Mouse (Mus musculus): ENCODE measurements around the gene Arl5c. TPM values are rescaled to one million over a fixed set of nuclear protein-coding genes. Genes with fewer than 3 reads are reported as not detected.

Gene Arl5c
- polyA plus RNA-seq, 1 experiment from 2014 or later = 8.4 TPM

- Histone ChIP-seq H3K36me3 (ENCODE audit: control insufficient read depth, insufficient read depth, low read length) (no peaks in the 10 kb centered on the region), H3K9me3 (replicated peaks; ENCODE audit: control insufficient read depth, low read length, poor library complexity, severe bottlenecking) (no peaks in the 10 kb centered on the region), H3K4me1 (ENCODE audit: control insufficient read depth, insufficient read depth, low read length) (no peaks in the 10 kb centered on the region), H3K4me3 (ENCODE audit: low read depth, low read length) (no peak overlapping the region), H3K4me2 (ENCODE audit: low read length) (no peak overlapping the region), H3K9ac (ENCODE audit: low read depth, low read length) (no peak overlapping the region), H3K27ac (ENCODE audit: low read length) (no peak overlapping the region), H3K27me3 (ENCODE audit: control insufficient read depth, insufficient read depth, low read depth, low read length) (no peaks in the 10 kb centered on the region)
- WGBS = 77% methylated on average over 5 of the region's 5 CpGs
- ATAC-seq = no peak
Observed at GRCm38 (mm10) chr11:97943256-97943655, 52.7 kb downstream of the Arl5c start.

- no peak overlapping the region for H3K27ac ChIP-seq (ENCODE audit: low read length)
- WGBS = 81% methylated on average over 15 of the region's 15 CpGs
- no peaks in the 10 kb centered on the region for H3K9me3 ChIP-seq (replicated peaks; ENCODE audit: control insufficient read depth, low read length, poor library complexity, severe bottlenecking)
- no peaks in the 10 kb centered on the region for H3K36me3 ChIP-seq (ENCODE audit: control insufficient read depth, insufficient read depth, low read length)
- no peaks in the 10 kb centered on the region for H3K4me1 ChIP-seq (ENCODE audit: control insufficient read depth, insufficient read depth, low read length)
- H3K27me3 ChIP-seq (ENCODE audit: control insufficient read depth, insufficient read depth, low read depth, low read length) = no peaks in the 10 kb centered on the region
- H3K4me2 ChIP-seq (ENCODE audit: low read length) = no peak overlapping the region
- ATAC-seq = no peak
- no peak overlapping the region for H3K9ac ChIP-seq (ENCODE audit: low read depth, low read length)
- H3K4me3 ChIP-seq (ENCODE audit: low read depth, low read length) = no peak overlapping the region
Observed at GRCm38 (mm10) chr11:97942420-97943111, 53.4 kb downstream of the Arl5c start.

Small RNA genes within 50 kb of the gene (microRNA-seq; reads per million reads assigned to microRNA genes)
- gene Gm22461 = not detected
- gene Gm27597 = not detected

Other genes with a start within 250 kb of the Arl5c start
- 15.9 and 17.2 TPM in 2 replicates for gene Cwc25, start 229.6 kb downstream of the Arl5c start, polyA plus RNA-seq (2015; fragmentation: Nextera tagmentation; extraction: Ambion mirVana)
- 0.74 TPM in 1 of 2 replicates, not detected in the other for gene 1700001P01Rik, start 220.3 kb downstream of the Arl5c start, polyA plus RNA-seq (2015; fragmentation: Nextera tagmentation; extraction: Ambion mirVana)
- 267 and 286 TPM in 2 replicates for gene Rpl23, start 213.7 kb downstream of the Arl5c start, polyA plus RNA-seq (2015; fragmentation: Nextera tagmentation; extraction: Ambion mirVana)
- 194 and 202 TPM in 2 replicates for gene Lasp1, start 197.2 kb downstream of the Arl5c start, polyA plus RNA-seq (2015; fragmentation: Nextera tagmentation; extraction: Ambion mirVana)
- gene B230217C12Rik, start 155.4 kb downstream of the Arl5c start, polyA plus RNA-seq (2015; fragmentation: Nextera tagmentation; extraction: Ambion mirVana) = 36.7 and 43.8 TPM in 2 replicates
- 0.56 and 0.78 TPM in 2 replicates for gene Fbxo47, start 112.0 kb downstream of the Arl5c start, polyA plus RNA-seq (2015; fragmentation: Nextera tagmentation; extraction: Ambion mirVana)
- gene Plxdc1, start 9.7 kb downstream of the Arl5c start, polyA plus RNA-seq (2015; fragmentation: Nextera tagmentation; extraction: Ambion mirVana) = 2.7 and 3.1 TPM in 2 replicates
- gene Cacnb1, start 26.9 kb upstream of the Arl5c start, polyA plus RNA-seq (2015; fragmentation: Nextera tagmentation; extraction: Ambion mirVana) = 73.2 and 77.6 TPM in 2 replicates
- 583 and 598 TPM in 2 replicates for gene Rpl19, start 30.5 kb upstream of the Arl5c start, polyA plus RNA-seq (2015; fragmentation: Nextera tagmentation; extraction: Ambion mirVana)
- gene Stac2, start 57.3 kb upstream of the Arl5c start, polyA plus RNA-seq (2015; fragmentation: Nextera tagmentation; extraction: Ambion mirVana) = 2.6 and 4.0 TPM in 2 replicates
- 25.5 and 30.7 TPM in 2 replicates for gene Fbxl20, start 154.2 kb upstream of the Arl5c start, polyA plus RNA-seq (2015; fragmentation: Nextera tagmentation; extraction: Ambion mirVana)
- 53.0 and 62.5 TPM in 2 replicates for gene Med1, start 197.1 kb upstream of the Arl5c start, polyA plus RNA-seq (2015; fragmentation: Nextera tagmentation; extraction: Ambion mirVana)
- gene Cdk12, start 206.9 kb upstream of the Arl5c start, polyA plus RNA-seq (2015; fragmentation: Nextera tagmentation; extraction: Ambion mirVana) = 6.9 and 8.3 TPM in 2 replicates